In the genomic region with DNA sequence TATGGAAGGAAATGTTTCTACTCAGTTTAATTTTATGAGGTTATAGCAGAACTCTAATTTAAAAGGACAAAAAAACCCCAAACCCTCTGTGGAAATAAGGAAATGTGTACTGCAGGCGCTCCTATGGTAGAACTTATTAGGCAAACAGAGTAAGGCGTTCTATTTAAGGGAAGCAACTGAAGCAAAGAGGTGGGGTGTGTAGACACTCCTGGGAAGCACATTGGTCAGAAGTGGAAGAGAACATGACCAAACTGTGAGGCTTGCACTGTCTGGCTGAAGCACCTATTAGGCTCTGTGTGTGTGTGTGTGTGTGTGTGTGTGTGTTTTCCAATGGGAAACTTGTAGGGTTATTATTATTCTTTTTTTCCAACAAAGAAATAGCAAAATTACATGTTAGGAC, we compare ENCODE assay signal across 17 mouse cellular contexts. TPM values are rescaled to one million over a fixed set of nuclear protein-coding genes. Genes with fewer than 3 reads are reported as not detected.
DNase-seq lines count a peak whose midpoint lies in the region; ATAC-seq lines count a peak whose summit lies in the region.
"Had no signal": no experiment of that assay in that cellular context is flagged by ENCODE, and none has a peak within 500 bp of the region (broad histone marks: within the 10 kb centered on the region; RNA-seq: fewer than 3 reads in every experiment).

No protein-coding gene starts in this region.

- H3K9me3 ChIP-seq in intestine, embryonic 14.5 days (ENCODE audit: control insufficient read depth, low read length): no peaks in the 10 kb centered on the region
- no peaks in the 10 kb centered on the region for H3K9me3 ChIP-seq in intestine, embryonic 16.5 days (ENCODE audit: control insufficient read depth, low read length)
- 0 out of 2 replicates have a peak, but pooled peaks cover 3% of the 10 kb centered on the region for H3K9me3 ChIP-seq in embryonic facial prominence, embryonic 10.5 days

- H3K4me2 ChIP-seq in intestine, embryonic 14.5 days (ENCODE audit: low read length): peak overlapping the region; percentile 18; the same call in 1 of the 2 replicates
- H3K4me2 ChIP-seq in intestine, embryonic 16.5 days (ENCODE audit: low read depth, low read length): no peak overlapping the region

- 73% methylated on average over 2 of the region's 2 CpGs for WGBS in intestine, embryonic 14.5 days
- WGBS in intestine, embryonic 16.5 days: 58% methylated on average over 2 of the region's 2 CpGs
- 89% methylated on average over 2 of the region's 2 CpGs for WGBS in embryonic facial prominence, embryonic 10.5 days

- no peak overlapping the region for H3K4me3 ChIP-seq in intestine, embryonic 14.5 days (ENCODE audit: low read depth, low read length)
- no peak overlapping the region for H3K4me3 ChIP-seq in intestine, embryonic 16.5 days (ENCODE audit: low read length)
- 0 out of 2 replicates have a peak overlapping the region, but pooled peaks have one; percentile 90 for H3K4me3 ChIP-seq in embryonic facial prominence, embryonic 10.5 days
- H3K4me3 ChIP-seq: heart, adult 2 months had no signal

- no peak for DNase-seq in intestine, embryonic 14.5 days (ENCODE audit: low spot score)
- no peak for DNase-seq in embryonic facial prominence, embryonic 10.5 days (ENCODE audit: low spot score)
- no peak for DNase-seq in adrenal gland, postnatal 10 days
- no peak for DNase-seq in urinary bladder, postnatal 25 days (ENCODE audit: low spot score)
- DNase-seq: cerebellum, adult 9-11 months; heart, adult 2 months; heart, postnatal 14 days; kidney, adult 11 months; kidney, postnatal 36 days; midbrain, embryonic 14.5 days; thymus, postnatal 14 days had no signal

- no peak overlapping the region for H3K9ac ChIP-seq in intestine, embryonic 14.5 days (ENCODE audit: low read length)
- H3K9ac ChIP-seq in intestine, embryonic 16.5 days (ENCODE audit: low read depth, low read length): no peak overlapping the region

- no peak for ATAC-seq in intestine, embryonic 14.5 days (replicated peaks; ENCODE audit: low FRiP score, low TSS enrichment, low read depth)
- no peak for ATAC-seq in intestine, embryonic 16.5 days
- peak; percentile 60 for ATAC-seq in granulocyte monocyte progenitor cell, adult 5-6 weeks (replicated peaks; ENCODE audit: poor library complexity, severe bottlenecking)
- 0 out of 2 replicates have a peak, but pooled peaks have one; percentile 29 for ATAC-seq in megakaryocyte, adult 5-6 weeks (ENCODE audit: poor library complexity, severe bottlenecking)
- ATAC-seq: lung, postnatal 0 days; Patski had no signal

- no peaks in the 10 kb centered on the region for H3K27me3 ChIP-seq in intestine, embryonic 14.5 days (replicated peaks; ENCODE audit: control insufficient read depth, insufficient read depth, low read length)
- H3K27me3 ChIP-seq in intestine, embryonic 16.5 days (replicated peaks; ENCODE audit: control insufficient read depth, insufficient read depth, low read length): no peaks in the 10 kb centered on the region
- no peaks in the 10 kb centered on the region for H3K27me3 ChIP-seq in embryonic facial prominence, embryonic 10.5 days (replicated peaks; ENCODE audit: low read depth, poor library complexity, severe bottlenecking)
- H3K27me3 ChIP-seq: Patski had no signal

- peaks cover 25% of the 10 kb centered on the region for H3K4me1 ChIP-seq in intestine, embryonic 14.5 days (replicated peaks; ENCODE audit: control insufficient read depth, insufficient read depth, low read length)
- H3K4me1 ChIP-seq in intestine, embryonic 16.5 days (ENCODE audit: control insufficient read depth, insufficient read depth, low read length): peaks cover 15% of the 10 kb centered on the region
- peaks cover 33% of the 10 kb centered on the region for H3K4me1 ChIP-seq in embryonic facial prominence, embryonic 10.5 days

- H3K27ac ChIP-seq in intestine, embryonic 14.5 days (ENCODE audit: low read depth): no peak overlapping the region
- no peak overlapping the region for H3K27ac ChIP-seq in intestine, embryonic 16.5 days (ENCODE audit: low read length)
- H3K27ac ChIP-seq in embryonic facial prominence, embryonic 10.5 days (replicated peaks): no peak overlapping the region
- H3K27ac ChIP-seq: heart, adult 2 months had no signal

- no peaks in the 10 kb centered on the region for H3K36me3 ChIP-seq in intestine, embryonic 14.5 days (ENCODE audit: control insufficient read depth, insufficient read depth, low read length)
- no peaks in the 10 kb centered on the region for H3K36me3 ChIP-seq in intestine, embryonic 16.5 days (ENCODE audit: control insufficient read depth, insufficient read depth, low read length)
- H3K36me3 ChIP-seq in embryonic facial prominence, embryonic 10.5 days (replicated peaks): peaks cover 19% of the 10 kb centered on the region

RNA-seq across cellular contexts. Expression of gene Gpsm2, which starts 2.8 kb away (rescaled TPM):
- polyA plus RNA-seq in intestine, embryonic 14.5 days (2014; fragmentation: Nextera tagmentation; extraction: Ambion mirVana): 55.8 and 68.3 TPM in 2 replicates
- 45.3 and 49.5 TPM in 2 replicates for polyA plus RNA-seq in intestine, embryonic 16.5 days (2015; fragmentation: Nextera tagmentation; extraction: Ambion mirVana)
- polyA plus RNA-seq in embryonic facial prominence, embryonic 10.5 days (2016; fragmentation: Nextera tagmentation; extraction: Ambion mirVana): 76.0 and 80.2 TPM in 2 replicates
- 3.7 and 7.4 TPM in 2 replicates for total RNA-seq in granulocyte monocyte progenitor cell, adult 5-6 weeks (2014; fragmentation: Nextera tagmentation)
- 10.7 and 12.2 TPM in 2 replicates for total RNA-seq in granulocyte monocyte progenitor cell, adult 5-6 weeks (2017)
- total RNA-seq in megakaryocyte, adult 5-6 weeks (2015): 32.1 and 37.2 TPM in 2 replicates
- 49.9 and 50.4 TPM in 2 replicates for total RNA-seq in megakaryocyte, adult 5-6 weeks (2017)
- total RNA-seq in adrenal gland, postnatal 10 days (2021): 10 to 100 TPM; 12.7 to 13.1 TPM

RNA-seq across cellular contexts. Expression of gene Aknad1, which starts 20.1 kb away (rescaled TPM):
- 0.20 and 0.63 TPM in 2 replicates for polyA plus RNA-seq in intestine, embryonic 14.5 days (2014; fragmentation: Nextera tagmentation; extraction: Ambion mirVana)
- 0.21 and 0.50 TPM in 2 replicates for polyA plus RNA-seq in intestine, embryonic 16.5 days (2015; fragmentation: Nextera tagmentation; extraction: Ambion mirVana)
- 0.06 TPM in 1 of 2 replicates, not detected in the other for polyA plus RNA-seq in embryonic facial prominence, embryonic 10.5 days (2016; fragmentation: Nextera tagmentation; extraction: Ambion mirVana)
- total RNA-seq in granulocyte monocyte progenitor cell, adult 5-6 weeks (2014; fragmentation: Nextera tagmentation): not detected in 2 replicates
- not detected in 2 replicates for total RNA-seq in granulocyte monocyte progenitor cell, adult 5-6 weeks (2017)
- total RNA-seq in megakaryocyte, adult 5-6 weeks (2015): 0.07 TPM in 1 of 2 replicates, not detected in the other
- total RNA-seq in megakaryocyte, adult 5-6 weeks (2017): 0.26 TPM in 1 of 2 replicates, not detected in the other
- under 1 TPM; 0.09 to 0.12 TPM for total RNA-seq in adrenal gland, postnatal 10 days (2021)
- total RNA-seq: CH12.LX had no signal
- polyA plus RNA-seq: midbrain, embryonic 14.5 days; Patski had no signal

Comparison
In these comparisons a context has a peak if more than half of its experiments do, and no peak if none do; other contexts are left out.
1. ATAC-seq: peak in granulocyte monocyte progenitor cell, adult 5-6 weeks (single experiment) and megakaryocyte, adult 5-6 weeks (single experiment); none in intestine, embryonic 14.5 days (single experiment) and intestine, embryonic 16.5 days (single experiment).